Mouse (Mus musculus): Measurements from ENCODE around the gene Atpaf1.

- no peak for TF ChIP-seq TAL1 (IDR thresholded peaks at IDR 0.05; ENCODE audit: low read length)
- no peak for TF ChIP-seq GATA1 (IDR thresholded peaks at IDR 0.05; ENCODE audit: low read length)
Observed at GRCm38 (mm10) chr4:115815606-115816005, 31.0 kb downstream of the Atpaf1 start.

All from erythroblast, embryonic 14.5 days (primary cell).